Mouse (Mus musculus) liver, embryonic 13.5 days (tissue): ENCODE measurements around the gene 4930404N11Rik. TPM values are rescaled to one million over a fixed set of nuclear protein-coding genes. Genes with fewer than 3 reads are reported as not detected.

Experiments
- ATAC-seq: fragments of 200-750 bp; cut with Nextera tagmentation; 2 replicates; pipeline ENCODE4 v1.8.0; 2017; ENCODE audit warnings: low read depth, mild to moderate bottlenecking, moderate number of reproducible peaks, moderate library complexity
- DNase-seq: peaks from one replicate; pipeline ENCODE4 v3.0.0; 2022
- H3K27ac ChIP-seq: fragments of 300-500 bp; sonication (generic); 2 replicates; pipeline ENCODE4 v1.5.1; 2015; ENCODE audit warnings: moderate library complexity, mild to moderate bottlenecking, inconsistent platforms
- H3K27me3 ChIP-seq: fragments of 300-500 bp; sonication (generic); 2 replicates; pipeline ENCODE4 v1.6.1; 2015; ENCODE audit warnings: mild to moderate bottlenecking, inconsistent platforms
- H3K36me3 ChIP-seq: fragments of 300-500 bp; sonication (generic); 2 replicates; pipeline ENCODE4 v1.6.1; 2015; ENCODE audit warnings: mild to moderate bottlenecking, inconsistent platforms
- H3K4me1 ChIP-seq: fragments of 300-500 bp; sonication (generic); replicated peaks from 2 replicates; pipeline ENCODE4 v1.6.1; 2015; ENCODE audit warnings: inconsistent platforms
- H3K4me2 ChIP-seq: fragments of 300-500 bp; sonication (generic); 2 replicates; pipeline ENCODE4 v1.6.1; 2015; ENCODE audit warnings: inconsistent platforms, mild to moderate bottlenecking, moderate library complexity
- H3K4me3 ChIP-seq: fragments of 300-500 bp; sonication (generic); replicated peaks from 2 replicates; pipeline ENCODE4 v1.5.1; 2015; ENCODE audit warnings: mild to moderate bottlenecking, inconsistent platforms
- H3K9ac ChIP-seq: fragments of 300-500 bp; sonication (generic); 2 replicates; pipeline ENCODE4 v1.6.1; 2015; ENCODE audit warnings: mild to moderate bottlenecking, inconsistent platforms
- H3K9me3 ChIP-seq: fragments of 300-500 bp; sonication (generic); replicated peaks from 2 replicates; pipeline ENCODE4 v1.6.1; 2016; ENCODE audit warnings: inconsistent platforms
- WGBS: fragments of 180-500 bp; shearing (Covaris S2); methylation state at CpG from one replicate; pipeline ENCODE4 v1.1.7; 2015; ENCODE audit not compliant: insufficient replicate concordance; 5-methylcytosine and 5-hydroxymethylcytosine counted together
- polyA plus RNA-seq: library from polyadenylated mRNA; unstranded; fragments of >200 nt; fragmentation: Nextera tagmentation; extraction: Ambion mirVana; gene quantifications from 2 replicates; pipeline ENCODE4 v1.2.1, GENCODE M21; 2015

4930404N11Rik gene
- polyA plus RNA-seq = 1.2 and 1.4 TPM in 2 replicates

DNA sequence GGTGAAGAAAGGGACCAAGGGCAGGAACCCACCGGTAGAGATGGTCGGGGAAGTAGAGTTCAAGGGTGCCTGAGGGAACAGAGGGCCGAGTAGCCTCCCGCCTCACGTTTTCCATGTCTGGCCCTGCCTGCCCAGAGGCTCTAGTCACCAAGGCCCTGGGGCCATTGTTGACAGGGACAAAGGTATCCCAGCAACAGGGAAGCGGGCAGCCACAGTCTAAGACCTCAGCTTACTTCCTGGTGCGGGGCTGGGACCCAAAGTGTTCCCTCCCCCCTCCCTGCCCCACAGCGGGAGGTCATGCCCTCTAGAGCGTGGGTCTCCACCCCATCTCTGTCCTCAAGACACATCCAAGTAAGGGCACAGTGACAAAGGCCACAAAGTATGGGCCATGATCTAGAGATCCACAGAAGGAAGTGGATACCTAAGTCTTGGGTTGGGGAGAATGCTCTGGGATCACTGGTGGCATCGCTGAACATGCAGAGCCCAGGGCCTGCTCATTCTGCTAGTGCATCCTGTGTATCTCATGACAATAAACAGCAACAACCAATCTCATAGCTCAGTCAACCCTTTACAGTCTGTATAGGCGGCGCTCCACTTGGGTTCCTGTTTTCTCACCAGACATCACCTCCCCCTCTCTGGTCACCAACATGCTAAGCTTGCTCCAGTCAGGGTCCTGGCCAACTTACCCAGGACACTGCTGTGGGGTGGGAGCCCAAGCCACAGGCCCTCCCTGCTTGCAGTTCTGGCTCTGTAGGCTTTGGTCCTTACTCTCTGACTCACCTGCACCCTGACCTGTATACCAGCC lies at the start of gene 4930404N11Rik:
TSS of gene 4930404N11Rik (minus strand) at position 145 of the 805 bp plus-strand sequence.
- Histone ChIP-seq H3K4me3 (peak within 1 kb of the TSS; percentile 29; the same call in 1 of the 2 replicates), H3K27ac (peak within 1 kb of the TSS; percentile 98), H3K9ac (peak within 1 kb of the TSS; percentile 99), H3K36me3 (peaks cover 82% of the 10 kb centered on the region), H3K27me3 (no peaks in the 10 kb centered on the region), H3K9me3 (no peaks in the 10 kb centered on the region), H3K4me2 (peak within 1 kb of the TSS; percentile 95), H3K4me1 (peaks cover 74% of the 10 kb centered on the region)
- 30% methylated on average over 12 of the region's 12 CpGs for WGBS
- ATAC-seq (no peak), DNase-seq (no peak)

GRCm38 (mm10) chr10:81415146-81415545 lies 49.5 kb upstream of the 4930404N11Rik start:
- H3K9ac ChIP-seq = no peak overlapping the region
- no peak overlapping the region for H3K4me2 ChIP-seq
- ATAC-seq = no peak
- no peaks in the 10 kb centered on the region for H3K9me3 ChIP-seq
- no peak overlapping the region for H3K4me3 ChIP-seq
- 61% methylated on average over 5 of the region's 5 CpGs for WGBS
- H3K4me1 ChIP-seq = peaks cover 93% of the 10 kb centered on the region
- no peak overlapping the region for H3K27ac ChIP-seq
- no peak for DNase-seq
- H3K27me3 ChIP-seq = peaks cover 15% of the 10 kb centered on the region; the same call in 1 of the 2 replicates
- H3K36me3 ChIP-seq = no peaks in the 10 kb centered on the region

- no peak for DNase-seq
- Histone ChIP-seq H3K36me3 (no peaks in the 10 kb centered on the region), H3K4me1 (peaks cover 95% of the 10 kb centered on the region), H3K4me2 (peak overlapping the region; percentile 37; the same call in 1 of the 2 replicates), H3K27ac (peak overlapping the region; percentile 66), H3K4me3 (no peak overlapping the region), H3K27me3 (peaks cover 15% of the 10 kb centered on the region; the same call in 1 of the 2 replicates), H3K9me3 (no peaks in the 10 kb centered on the region), H3K9ac (peak overlapping the region; percentile 34; the same call in 1 of the 2 replicates)
- ATAC-seq = no peak
Observed at GRCm38 (mm10) chr10:81414682-81415081, 49.1 kb upstream of the 4930404N11Rik start.

DNA sequence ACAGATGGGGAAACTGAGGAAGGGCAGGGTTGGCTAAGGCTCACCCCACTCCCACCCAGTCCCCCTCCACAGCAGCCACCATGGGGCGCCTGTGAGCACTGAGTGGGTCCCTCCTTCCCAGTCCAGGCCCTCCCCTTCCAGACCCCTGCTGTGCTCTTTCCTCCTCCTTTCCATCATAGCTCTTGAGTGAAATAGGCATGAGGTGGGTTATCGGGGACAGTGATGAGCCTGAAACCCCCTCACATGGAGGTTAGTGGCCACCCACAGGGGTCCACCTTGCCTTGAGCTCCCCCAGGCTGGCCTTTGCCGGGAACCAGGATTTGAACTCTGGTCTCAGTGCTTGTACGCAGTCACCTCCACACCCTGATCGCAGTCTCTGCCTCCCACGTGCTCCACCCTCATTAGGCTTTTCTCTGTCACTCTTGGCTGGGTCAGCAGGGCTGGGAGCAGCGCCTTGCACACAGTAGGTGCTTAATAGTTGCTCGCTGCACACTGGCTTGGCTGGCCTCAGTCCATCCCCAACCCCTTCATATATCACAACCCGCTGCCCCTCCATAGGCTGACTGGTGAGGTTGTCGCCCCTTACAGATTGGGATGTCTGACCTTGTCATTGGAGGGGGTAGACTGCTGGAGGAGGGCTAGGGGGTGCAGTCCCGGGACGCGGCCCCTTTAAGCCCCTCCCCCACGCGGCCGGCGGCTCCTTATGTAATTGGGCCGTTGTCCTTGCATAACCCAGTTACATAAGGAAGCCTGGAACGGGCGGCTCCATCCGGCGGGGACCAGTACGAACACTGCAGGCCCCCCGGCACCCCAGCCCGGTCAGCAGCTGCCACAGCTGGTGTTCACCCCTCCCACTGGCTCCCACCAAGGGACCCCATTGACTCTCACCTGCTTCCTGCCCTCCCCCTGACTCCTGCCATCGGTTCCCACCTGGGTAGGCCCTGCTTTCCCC lies 48.0 kb upstream of the 4930404N11Rik start:
- Histone ChIP-seq H3K9ac (peak overlapping the region; percentile 34), H3K4me1 (peaks cover 96% of the 10 kb centered on the region), H3K36me3 (no peaks in the 10 kb centered on the region), H3K27me3 (peaks cover 19% of the 10 kb centered on the region), H3K27ac (peak overlapping the region; percentile 66), H3K4me2 (peak overlapping the region; percentile 37), H3K4me3 (no peak overlapping the region), H3K9me3 (no peaks in the 10 kb centered on the region)
- 25% methylated on average over 26 of the region's 26 CpGs for WGBS
- ATAC-seq = no peak
- no peak for DNase-seq

DNA sequence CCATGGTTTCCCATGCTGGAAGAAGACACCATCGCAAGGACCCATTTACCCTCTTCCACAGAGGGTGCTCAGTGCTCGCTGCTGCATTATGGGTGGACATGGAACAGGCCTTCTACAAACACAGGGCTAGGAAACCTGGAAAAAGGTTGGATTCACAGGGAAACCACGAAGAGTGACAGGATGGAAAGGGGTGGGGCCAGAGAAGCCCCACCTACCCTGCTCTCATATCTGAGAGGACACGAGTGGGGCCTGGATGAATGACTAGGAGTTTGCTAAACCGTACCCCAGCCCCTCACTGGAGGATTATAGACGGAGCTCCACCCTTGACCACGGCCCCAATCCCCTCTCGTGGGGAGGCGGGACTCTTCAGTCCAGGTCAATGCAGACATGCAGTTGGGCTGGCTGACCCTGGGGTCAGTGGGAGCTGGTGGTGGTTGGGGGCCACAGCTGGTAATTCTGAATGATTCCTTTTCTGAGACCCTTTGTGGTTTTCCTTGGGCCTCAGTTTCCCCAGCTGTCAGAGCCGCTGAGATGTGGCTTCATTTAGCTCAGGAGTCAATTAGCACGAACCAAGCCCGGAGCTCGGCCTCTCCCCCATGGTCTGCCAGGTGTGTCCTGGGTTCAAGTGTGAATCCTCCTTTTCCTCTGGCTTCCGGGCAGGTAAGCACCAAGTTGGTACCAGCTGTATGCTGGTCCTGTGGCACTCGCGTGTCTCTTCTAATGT lies 47.1 kb upstream of the 4930404N11Rik start:
- WGBS = 58% methylated on average over 16 of the region's 16 CpGs
- H3K4me3 ChIP-seq = no peak overlapping the region
- ATAC-seq = no peak
- 0 out of 2 replicates have a peak overlapping the region, but pooled peaks have one; percentile 15 for H3K27ac ChIP-seq
- H3K4me1 ChIP-seq = peaks cover 96% of the 10 kb centered on the region
- no peak overlapping the region for H3K9ac ChIP-seq
- H3K9me3 ChIP-seq = no peaks in the 10 kb centered on the region
- peaks cover 24% of the 10 kb centered on the region for H3K27me3 ChIP-seq
- DNase-seq = no peak
- H3K4me2 ChIP-seq = no peak overlapping the region
- H3K36me3 ChIP-seq = no peaks in the 10 kb centered on the region

GRCm38 (mm10) chr10:81411471-81412400 lies 46.1 kb upstream of the 4930404N11Rik start:
- Histone ChIP-seq H3K27me3 (peaks cover 25% of the 10 kb centered on the region), H3K36me3 (no peaks in the 10 kb centered on the region; the same call in 1 of the 2 replicates), H3K9ac (peak overlapping the region; percentile 7; the same call in 1 of the 2 replicates), H3K4me2 (no peak overlapping the region), H3K4me1 (peaks cover 96% of the 10 kb centered on the region), H3K9me3 (no peaks in the 10 kb centered on the region), H3K4me3 (no peak overlapping the region), H3K27ac (peak overlapping the region; percentile 60)
- ATAC-seq = no peak
- DNase-seq = no peak
- WGBS = 65% methylated on average over 18 of the region's 18 CpGs

- H3K9me3 ChIP-seq = no peaks in the 10 kb centered on the region
- peak overlapping the region; percentile 60 for H3K27ac ChIP-seq
- H3K27me3 ChIP-seq = peaks cover 30% of the 10 kb centered on the region
- DNase-seq (no peak), ATAC-seq (no peak)
- WGBS = 62% methylated on average over 9 of the region's 9 CpGs
- peaks cover 96% of the 10 kb centered on the region for H3K4me1 ChIP-seq
- no peak overlapping the region for H3K9ac ChIP-seq
- H3K4me3 ChIP-seq = no peak overlapping the region
- no peak overlapping the region for H3K4me2 ChIP-seq
- H3K36me3 ChIP-seq = peaks cover under 1% of the 10 kb centered on the region; the same call in 1 of the 2 replicates
Observed at GRCm38 (mm10) chr10:81410981-81411380, 45.4 kb upstream of the 4930404N11Rik start.

DNA sequence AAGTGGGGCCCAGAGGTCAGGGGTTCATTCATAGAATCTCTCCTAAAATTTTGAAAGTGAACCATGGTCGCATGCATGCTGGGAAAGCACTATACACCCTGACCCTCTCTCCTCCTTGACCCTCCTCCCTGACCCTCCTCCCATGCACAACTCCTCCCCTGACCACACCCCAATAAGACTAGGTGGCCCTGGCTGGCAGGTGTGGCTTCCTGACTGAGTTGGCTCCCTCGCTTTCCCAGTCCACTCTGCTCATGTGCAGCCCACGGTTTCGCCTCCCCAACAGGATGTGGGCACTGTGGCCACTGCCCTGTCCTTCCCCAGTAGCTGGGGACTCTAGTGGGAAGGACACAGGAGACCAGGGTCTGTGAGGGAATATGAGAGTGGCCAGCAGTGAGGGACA lies 44.7 kb upstream of the 4930404N11Rik start:
- Histone ChIP-seq H3K27ac (peak overlapping the region; percentile 60), H3K36me3 (peaks cover 2% of the 10 kb centered on the region; the same call in 1 of the 2 replicates), H3K4me3 (no peak overlapping the region), H3K4me1 (peaks cover 94% of the 10 kb centered on the region), H3K27me3 (peaks cover 36% of the 10 kb centered on the region), H3K4me2 (peak overlapping the region; percentile 45), H3K9ac (peak overlapping the region; percentile 47; the same call in 1 of the 2 replicates), H3K9me3 (no peaks in the 10 kb centered on the region)
- ATAC-seq (no peak), DNase-seq (no peak)
- WGBS = 27% methylated on average over 4 of the region's 4 CpGs

GRCm38 (mm10) chr10:81409330-81409729 lies 43.7 kb upstream of the 4930404N11Rik start:
- Histone ChIP-seq H3K36me3 (peaks cover 2% of the 10 kb centered on the region; the same call in 1 of the 2 replicates), H3K9ac (peak overlapping the region; percentile 45; the same call in 1 of the 2 replicates), H3K4me3 (no peak overlapping the region), H3K9me3 (no peaks in the 10 kb centered on the region), H3K4me1 (peaks cover 91% of the 10 kb centered on the region), H3K27me3 (peaks cover 46% of the 10 kb centered on the region), H3K4me2 (no peak overlapping the region; the same call in 1 of the 2 replicates), H3K27ac (peak overlapping the region; percentile 60)
- WGBS = 13% methylated on average over 8 of the region's 8 CpGs
- DNase-seq = no peak
- ATAC-seq = no peak
